Mouse (Mus musculus) midbrain, embryonic 14.5 days (tissue): Measurements from ENCODE around the gene Rilpl1. TPM values are rescaled to one million over a fixed set of nuclear protein-coding genes. Genes with fewer than 3 reads are reported as not detected.

Experiments used
- ATAC-seq: fragments of 200-750 bp; cut with Nextera tagmentation; 2 replicates; pipeline ENCODE4 v1.8.0; 2017; ENCODE audit warnings: moderate number of reproducible peaks, moderate library complexity; ENCODE audit not compliant: low FRiP score, low TSS enrichment
- DNase-seq: peaks from one replicate; pipeline ENCODE4 v3.0.0-alpha.2; 2015
- H3K27ac ChIP-seq: fragments of 300-500 bp; sonication (generic); replicated peaks from 2 replicates; pipeline ENCODE4 v1.5.1; 2014; ENCODE audit warnings: mild to moderate bottlenecking, low read depth, low read length, moderate library complexity
- H3K27me3 ChIP-seq: fragments of 300-500 bp; sonication (generic); 2 replicates; pipeline ENCODE4 v1.6.1; 2014; ENCODE audit warnings: low read length, control low read depth, mixed read lengths; ENCODE audit not compliant: control insufficient read depth, insufficient read depth
- H3K36me3 ChIP-seq: fragments of 300-500 bp; sonication (generic); 2 replicates; pipeline ENCODE4 v1.6.1; 2014; ENCODE audit warnings: low read length, control low read depth; ENCODE audit not compliant: control insufficient read depth, insufficient read depth
- H3K4me1 ChIP-seq: fragments of 300-500 bp; sonication (generic); 2 replicates; pipeline ENCODE4 v1.6.1; 2014; ENCODE audit warnings: mild to moderate bottlenecking, antibody characterized with exemption, low read length, control low read depth; ENCODE audit not compliant: control insufficient read depth, insufficient read depth
- H3K4me2 ChIP-seq: fragments of 300-500 bp; sonication (generic); 2 replicates; pipeline ENCODE4 v1.6.1; 2014; ENCODE audit warnings: mild to moderate bottlenecking, low read length, moderate library complexity
- H3K4me3 ChIP-seq: fragments of 300-500 bp; sonication (generic); replicated peaks from 2 replicates; pipeline ENCODE4 v1.5.1; 2014; ENCODE audit warnings: low read depth, low read length
- H3K9ac ChIP-seq: fragments of 300-500 bp; sonication (generic); replicated peaks from 2 replicates; pipeline ENCODE4 v1.6.1; 2014; ENCODE audit warnings: mild to moderate bottlenecking, low read length, moderate library complexity
- H3K9me3 ChIP-seq: fragments of 300-500 bp; sonication (generic); 2 replicates; pipeline ENCODE4 v1.6.1; 2016; ENCODE audit warnings: low read length, control low read depth, mixed read lengths; ENCODE audit not compliant: control insufficient read depth
- WGBS: fragments of 180-500 bp; shearing (Covaris S2); extraction: QIAGEN DNeasy Blood & Tissue Kit; methylation state at CpG from one replicate; pipeline ENCODE4 v1.1.7; 2014; 5-methylcytosine and 5-hydroxymethylcytosine counted together
- polyA plus RNA-seq: library from polyadenylated mRNA; unstranded; fragments of >200 nt; fragmentation: Nextera tagmentation; extraction: Ambion mirVana; gene quantifications from 2 replicates; pipeline ENCODE4 v1.2.1, GENCODE M21; 2014

The Rilpl1 gene
- polyA plus RNA-seq, 1 experiment from 2014 or later, result 9.9 TPM

DNA sequence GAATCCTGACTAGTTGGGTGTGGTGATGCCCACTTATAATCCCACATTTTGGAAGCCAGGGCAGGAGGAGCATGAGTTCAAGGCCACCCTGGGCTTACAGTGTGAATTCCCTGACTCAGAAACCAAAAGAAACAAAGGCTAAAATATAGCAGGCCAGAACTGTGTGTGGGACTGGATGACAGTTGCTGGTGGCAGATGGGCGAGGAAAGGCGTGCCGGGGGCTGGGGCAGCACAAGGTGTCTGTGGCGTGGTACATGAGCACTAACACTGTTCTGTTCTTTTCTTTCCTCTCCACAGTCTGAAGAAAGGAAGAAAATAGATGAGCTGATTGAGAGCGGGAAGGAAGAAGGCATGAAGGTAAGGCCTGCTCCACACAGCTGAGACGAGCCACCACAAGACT, 74.4 kb downstream of the Rilpl1 start:
- H3K27me3 ChIP-seq, result no peaks in the 10 kb centered on the region
- H3K4me1 ChIP-seq, result no peaks in the 10 kb centered on the region
- H3K36me3 ChIP-seq, result peaks cover 88% of the 10 kb centered on the region
- no peak overlapping the region for H3K9ac ChIP-seq
- DNase-seq (no peak), ATAC-seq (no peak)
- no peak overlapping the region for H3K4me3 ChIP-seq
- no peak overlapping the region for H3K4me2 ChIP-seq
- no peak overlapping the region for H3K27ac ChIP-seq
- 97% methylated on average over 6 of the region's 6 CpGs for WGBS
- H3K9me3 ChIP-seq, result no peaks in the 10 kb centered on the region

DNA sequence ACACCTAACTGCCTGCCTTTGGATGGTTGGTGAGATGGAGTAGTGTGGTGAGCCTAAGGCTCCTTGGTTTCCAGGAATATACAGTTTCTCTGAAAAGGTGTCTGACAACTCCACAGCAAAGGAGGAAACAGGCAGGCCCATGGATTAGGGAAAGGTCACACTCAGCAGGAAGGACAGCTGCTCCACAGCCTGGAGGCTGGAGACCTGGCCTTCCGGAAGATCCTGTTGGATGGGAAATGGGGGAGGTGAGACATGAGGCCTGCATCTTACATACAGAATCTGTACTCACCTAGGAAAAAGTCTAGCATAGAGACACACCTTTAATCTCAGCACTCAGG, 77.1 kb downstream of the Rilpl1 start:
- DNase-seq, result no peak
- H3K9me3 ChIP-seq, result no peaks in the 10 kb centered on the region
- H3K9ac ChIP-seq, result no peak overlapping the region
- no peaks in the 10 kb centered on the region for H3K4me1 ChIP-seq
- no peak overlapping the region for H3K27ac ChIP-seq
- H3K4me2 ChIP-seq, result no peak overlapping the region
- H3K27me3 ChIP-seq, result no peaks in the 10 kb centered on the region
- H3K36me3 ChIP-seq, result peaks cover 93% of the 10 kb centered on the region
- no peak for ATAC-seq
- no peak overlapping the region for H3K4me3 ChIP-seq
- 81% methylated on average over 1 of the region's 1 CpGs for WGBS

DNA sequence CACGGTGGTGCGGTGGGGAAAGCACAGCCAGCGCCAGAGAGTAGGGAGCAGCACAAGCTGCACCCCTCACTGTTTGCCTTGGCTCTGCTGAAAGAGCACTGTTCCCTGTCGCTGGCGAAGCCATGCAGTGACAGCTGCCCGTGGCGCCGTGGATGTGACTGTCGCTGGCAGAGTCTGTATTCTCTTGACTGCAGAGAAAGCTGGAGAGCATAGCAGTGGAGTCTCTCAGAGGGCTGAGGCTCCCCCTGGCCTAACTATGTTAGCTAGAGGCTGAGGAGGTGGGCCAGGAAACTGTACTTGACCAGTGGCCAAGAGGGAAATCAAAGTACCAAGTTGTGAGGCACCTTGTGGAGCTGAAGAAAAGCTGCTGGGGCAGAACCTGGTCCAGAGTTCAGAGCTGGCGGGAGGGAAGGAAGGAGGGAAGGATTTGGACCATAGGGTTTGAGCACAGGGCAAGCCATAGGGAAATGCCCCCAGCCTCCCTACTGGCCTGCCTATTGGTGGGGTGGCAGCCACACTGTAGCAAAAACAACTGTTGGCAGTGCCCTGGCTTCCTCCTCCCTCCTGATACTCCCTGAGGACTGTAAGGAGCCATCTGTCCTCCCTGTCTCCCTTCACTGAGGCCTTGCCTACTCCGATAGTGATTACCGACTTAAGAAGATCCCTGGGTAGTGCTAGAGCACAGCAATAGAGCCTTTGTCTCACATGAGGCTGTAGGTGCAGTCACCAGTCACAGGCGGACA, 77.7 kb downstream of the Rilpl1 start:
- ATAC-seq, result no peak

GRCm38 (mm10) chr5:124452494-124453228, 78.5 kb downstream of the Rilpl1 start:
- Histone ChIP-seq H3K9me3 (no peaks in the 10 kb centered on the region), H3K36me3 (peaks cover 92% of the 10 kb centered on the region), H3K4me3 (no peak overlapping the region), H3K9ac (no peak overlapping the region), H3K4me2 (no peak overlapping the region), H3K27me3 (no peaks in the 10 kb centered on the region), H3K4me1 (no peaks in the 10 kb centered on the region), H3K27ac (no peak overlapping the region; the same call in 1 of the 2 replicates)
- DNase-seq (no peak), ATAC-seq (no peak)
- 78% methylated on average over 15 of the region's 15 CpGs for WGBS

More for the DNA sequence above, 77.7 kb downstream of the Rilpl1 start:
- H3K4me1 ChIP-seq, result no peaks in the 10 kb centered on the region
- no peak for DNase-seq
- no peaks in the 10 kb centered on the region for H3K27me3 ChIP-seq
- H3K36me3 ChIP-seq, result peaks cover 93% of the 10 kb centered on the region
- H3K9me3 ChIP-seq, result no peaks in the 10 kb centered on the region
- no peak overlapping the region for H3K4me3 ChIP-seq
- H3K9ac ChIP-seq, result no peak overlapping the region
- 78% methylated on average over 13 of the region's 13 CpGs for WGBS
- no peak overlapping the region; the same call in none of the 2 replicates for H3K27ac ChIP-seq
- H3K4me2 ChIP-seq, result no peak overlapping the region

GRCm38 (mm10) chr5:124450641-124451340, 80.4 kb downstream of the Rilpl1 start:
- Histone ChIP-seq H3K27me3 (no peaks in the 10 kb centered on the region), H3K4me2 (no peak overlapping the region), H3K9ac (no peak overlapping the region), H3K4me3 (no peak overlapping the region), H3K27ac (no peak overlapping the region), H3K4me1 (peaks cover 11% of the 10 kb centered on the region), H3K36me3 (peaks cover 81% of the 10 kb centered on the region), H3K9me3 (no peaks in the 10 kb centered on the region)
- DNase-seq (no peak), ATAC-seq (no peak)
- WGBS, result 90% methylated on average over 16 of the region's 16 CpGs

- H3K4me2 ChIP-seq, result no peak overlapping the region
- H3K27me3 ChIP-seq, result no peaks in the 10 kb centered on the region
- no peak overlapping the region for H3K9ac ChIP-seq
- DNase-seq, result no peak
- peaks cover 11% of the 10 kb centered on the region for H3K4me1 ChIP-seq
- ATAC-seq, result no peak
- H3K4me3 ChIP-seq, result no peak overlapping the region
- no peak overlapping the region for H3K27ac ChIP-seq
- H3K36me3 ChIP-seq, result peaks cover 75% of the 10 kb centered on the region
- no peaks in the 10 kb centered on the region for H3K9me3 ChIP-seq
- 91% methylated on average over 7 of the region's 7 CpGs for WGBS
Observed at GRCm38 (mm10) chr5:124450051-124450450, 81.1 kb downstream of the Rilpl1 start.

DNA sequence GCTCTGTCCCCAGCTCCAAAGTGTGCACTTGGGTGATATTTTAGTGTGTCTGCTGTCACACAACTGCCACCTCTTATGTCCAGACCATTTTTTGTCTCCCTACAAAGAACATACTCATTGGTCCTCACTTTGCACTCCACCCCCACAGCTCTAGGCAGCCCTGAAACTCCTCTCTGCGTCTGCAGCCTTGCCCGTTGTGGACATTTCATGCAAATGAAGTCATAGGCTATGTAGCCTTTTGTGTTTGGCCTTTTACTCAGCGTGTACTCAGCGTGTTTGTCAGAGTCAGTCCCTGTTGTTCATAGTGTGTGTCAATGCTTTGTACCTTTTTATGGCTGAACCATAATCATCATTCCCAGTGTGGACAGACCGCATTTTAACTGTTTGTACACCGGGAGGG, 81.7 kb downstream of the Rilpl1 start:
- ATAC-seq (no peak), DNase-seq (no peak)
- Histone ChIP-seq H3K9me3 (no peaks in the 10 kb centered on the region), H3K27ac (no peak overlapping the region), H3K36me3 (peaks cover 71% of the 10 kb centered on the region), H3K4me1 (peaks cover 15% of the 10 kb centered on the region), H3K9ac (no peak overlapping the region), H3K4me2 (no peak overlapping the region), H3K4me3 (no peak overlapping the region), H3K27me3 (no peaks in the 10 kb centered on the region)
- 71% methylated on average over 6 of the region's 6 CpGs for WGBS

- DNase-seq (peak; percentile 26), ATAC-seq (no peak)
- Histone ChIP-seq H3K4me3 (peak overlapping the region; percentile 81), H3K4me1 (peaks cover 15% of the 10 kb centered on the region), H3K27ac (no peak overlapping the region), H3K9me3 (no peaks in the 10 kb centered on the region), H3K9ac (peak overlapping the region; percentile 88), H3K4me2 (peak overlapping the region; percentile 87), H3K27me3 (no peaks in the 10 kb centered on the region), H3K36me3 (peaks cover 43% of the 10 kb centered on the region)
- 4% methylated on average over 15 of the region's 15 CpGs for WGBS
Observed at GRCm38 (mm10) chr5:124446301-124446881, 84.8 kb downstream of the Rilpl1 start.
